Mouse (Mus musculus) megakaryocyte progenitor cell, adult 5-6 weeks (primary cell): ENCODE measurements around the gene Tcaf3. TPM values are rescaled to one million over a fixed set of nuclear protein-coding genes. Genes with fewer than 3 reads are reported as not detected.

ENCODE experiments used
- ATAC-seq: replicated peaks from 2 replicates; pipeline ENCODE4 v1.8.0; 2016; ENCODE audit warnings: mild to moderate bottlenecking, moderate TSS enrichment, inconsistent platforms; ENCODE audit not compliant: poor library complexity
- total RNA-seq, 2 experiments: library from RNA; stranded (forward) in 1 of 2; stranded (reverse) in 1 of 2; fragments of 157-497, 149-512 nt in 1 of 2; fragments of 200-1000 nt in 1 of 2; gene quantifications; 2 replicates each; pipeline versions ENCODE4 v1.2.3 to v1.2.4; 2015 to 2017

Gene Tcaf3
- total RNA-seq, 2 experiments from 2014 or later, result not detected

- no peak for ATAC-seq
These were observed 52.6 kb downstream of the Tcaf3 start for GRCm38 (mm10) chr6:42544846-42545245.

GRCm38 (mm10) chr6:42542036-42543031 is 55.2 kb downstream of the Tcaf3 start:
- no peak for ATAC-seq

- no peak for ATAC-seq
These were observed 56.8 kb downstream of the Tcaf3 start for GRCm38 (mm10) chr6:42540681-42541080.

- no peak for ATAC-seq
These were observed 57.8 kb downstream of the Tcaf3 start for GRCm38 (mm10) chr6:42539711-42540110.

Other genes starting within 250 kb of the Tcaf3 start
- 75.9 and 83.2 TPM in 2 replicates for gene Zyx, start 248.1 kb downstream of the Tcaf3 start, total RNA-seq (2015)
- 18.1 and 22.2 TPM in 2 replicates for gene Zyx, start 248.1 kb downstream of the Tcaf3 start, total RNA-seq (2017)
- gene Epha1, start 224.4 kb downstream of the Tcaf3 start, total RNA-seq (2015), result 0.07 TPM in 1 of 2 replicates, not detected in the other
- gene Epha1, start 224.4 kb downstream of the Tcaf3 start, total RNA-seq (2017), result not detected in 2 replicates
- gene Tas2r143, start 197.5 kb downstream of the Tcaf3 start, total RNA-seq (2015), result not detected in 2 replicates
- gene Tas2r143, start 197.5 kb downstream of the Tcaf3 start, total RNA-seq (2017), result 1.1 TPM in 1 of 2 replicates, not detected in the other
- not detected in 2 replicates for gene Tas2r135, start 192.3 kb downstream of the Tcaf3 start, total RNA-seq (2015)
- not detected in 2 replicates for gene Tas2r135, start 192.3 kb downstream of the Tcaf3 start, total RNA-seq (2017)
- not detected in 2 replicates for gene Tas2r126, start 163.2 kb downstream of the Tcaf3 start, total RNA-seq (2015)
- gene Tas2r126, start 163.2 kb downstream of the Tcaf3 start, total RNA-seq (2017), result not detected in 2 replicates
- not detected in 2 replicates for gene Olfr458, start 132.5 kb downstream of the Tcaf3 start, total RNA-seq (2015)
- not detected in 2 replicates for gene Olfr458, start 132.5 kb downstream of the Tcaf3 start, total RNA-seq (2017)
- not detected in 2 replicates for gene Olfr457, start 121.4 kb downstream of the Tcaf3 start, total RNA-seq (2015)
- not detected in 2 replicates for gene Olfr457, start 121.4 kb downstream of the Tcaf3 start, total RNA-seq (2017)
- gene Olfr456, start 110.5 kb downstream of the Tcaf3 start, total RNA-seq (2015), result not detected in 2 replicates
- not detected in 2 replicates for gene Olfr456, start 110.5 kb downstream of the Tcaf3 start, total RNA-seq (2017)
- not detected in 2 replicates for gene Olfr455, start 50.1 kb downstream of the Tcaf3 start, total RNA-seq (2015)
- gene Olfr455, start 50.1 kb downstream of the Tcaf3 start, total RNA-seq (2017), result not detected in 2 replicates
- 0.15 TPM in 1 of 2 replicates, not detected in the other for gene Tcaf2, start 47.6 kb upstream of the Tcaf3 start, total RNA-seq (2015)
- gene Tcaf2, start 47.6 kb upstream of the Tcaf3 start, total RNA-seq (2017), result 0.08 TPM in 1 of 2 replicates, not detected in the other
- gene Tcaf1, start 112.4 kb upstream of the Tcaf3 start, total RNA-seq (2015), result 0.05 and 0.37 TPM in 2 replicates
- gene Tcaf1, start 112.4 kb upstream of the Tcaf3 start, total RNA-seq (2017), result 0.27 and 1.4 TPM in 2 replicates
- not detected in 2 replicates for gene Olfr453, start 141.7 kb upstream of the Tcaf3 start, total RNA-seq (2015)
- not detected in 2 replicates for gene Olfr453, start 141.7 kb upstream of the Tcaf3 start, total RNA-seq (2017)
- gene Olfr38, start 158.7 kb upstream of the Tcaf3 start, total RNA-seq (2015), result not detected in 2 replicates
- gene Olfr38, start 158.7 kb upstream of the Tcaf3 start, total RNA-seq (2017), result not detected in 2 replicates
- not detected in 2 replicates for gene Olfr452, start 187.4 kb upstream of the Tcaf3 start, total RNA-seq (2015)
- gene Olfr452, start 187.4 kb upstream of the Tcaf3 start, total RNA-seq (2017), result not detected in 2 replicates
- not detected in 2 replicates for gene Olfr450, start 214.2 kb upstream of the Tcaf3 start, total RNA-seq (2015)
- gene Olfr450, start 214.2 kb upstream of the Tcaf3 start, total RNA-seq (2017), result not detected in 2 replicates
- not detected in 2 replicates for gene Olfr449, start 236.7 kb upstream of the Tcaf3 start, total RNA-seq (2015)
- gene Olfr449, start 236.7 kb upstream of the Tcaf3 start, total RNA-seq (2017), result not detected in 2 replicates